Mouse (Mus musculus): ENCODE results near the gene Twsg1. TPM values are rescaled to one million over a fixed set of nuclear protein-coding genes. Genes with fewer than 3 reads are reported as not detected.

Twsg1 gene
- polyA plus RNA-seq, 1 experiment from 2014 or later = 23.1 TPM

- 26% methylated on average over 11 of the region's 11 CpGs for WGBS (ENCODE audit: insufficient replicate concordance)
- peak overlapping the region; percentile 47 for H3K4me2 ChIP-seq
- H3K4me3 ChIP-seq = no peak overlapping the region
- peaks cover 15% of the 10 kb centered on the region; the same call in 1 of the 2 replicates for H3K4me1 ChIP-seq
- H3K27me3 ChIP-seq (replicated peaks) = no peaks in the 10 kb centered on the region
- H3K27ac ChIP-seq = no peak overlapping the region
- no peaks in the 10 kb centered on the region for H3K36me3 ChIP-seq
- ATAC-seq = peak; percentile 72
- H3K9me3 ChIP-seq (replicated peaks) = peaks cover 6% of the 10 kb centered on the region
- no peak overlapping the region for H3K9ac ChIP-seq
These were observed 44.1 kb downstream of the Twsg1 start for GRCm38 (mm10) chr17:65906895-65907401.

DNA sequence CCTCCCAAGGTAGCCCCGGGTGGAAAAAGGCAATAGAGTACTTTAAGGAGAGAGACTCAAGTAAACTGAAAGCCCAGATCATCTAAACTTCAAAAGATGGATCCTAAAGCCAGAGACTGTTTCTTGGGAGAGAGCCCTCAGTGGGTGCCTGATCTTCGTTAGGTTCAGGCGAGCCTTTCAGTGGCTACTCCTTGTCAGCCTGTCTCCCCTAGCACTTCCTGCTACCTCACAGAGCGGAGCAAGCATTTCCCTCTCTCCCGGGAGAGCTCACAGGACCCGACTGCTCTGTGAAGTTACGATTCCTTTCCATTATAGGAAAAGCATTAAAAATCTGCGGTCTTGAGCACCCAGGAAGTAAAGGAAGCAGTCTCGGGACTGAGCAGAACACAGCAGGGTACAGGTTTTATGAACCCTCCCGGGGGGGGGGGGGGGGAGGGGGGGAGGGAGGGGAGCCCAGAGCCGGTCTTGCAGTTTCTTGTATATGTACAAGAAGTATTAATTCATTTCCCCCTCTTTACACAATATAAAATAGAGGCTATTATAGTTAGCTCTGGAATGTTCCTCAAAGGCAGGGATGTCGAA is 44.6 kb downstream of the Twsg1 start:
- peak overlapping the region; percentile 47 for H3K4me2 ChIP-seq
- H3K4me1 ChIP-seq = peaks cover 15% of the 10 kb centered on the region; the same call in 1 of the 2 replicates
- H3K27ac ChIP-seq = no peak overlapping the region

DNA sequence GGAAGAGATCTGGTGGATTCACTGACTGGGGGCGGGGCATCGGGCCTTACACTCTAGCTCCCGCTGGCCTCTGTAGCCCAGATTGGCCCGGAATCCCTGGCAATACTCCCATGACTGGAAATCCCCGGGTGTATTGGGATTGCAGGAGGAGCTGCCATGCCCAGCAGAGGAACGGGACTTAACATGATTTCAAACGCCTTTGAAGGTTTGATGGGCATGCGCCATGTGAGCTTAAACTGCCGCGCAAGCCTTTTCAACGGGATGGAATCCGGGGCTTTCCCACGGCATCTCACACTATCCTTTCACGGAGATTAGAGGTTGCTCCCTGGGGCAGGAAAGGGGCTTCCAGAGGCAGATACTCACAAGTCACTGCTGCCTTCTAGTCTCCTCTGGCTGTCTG is 45.8 kb downstream of the Twsg1 start:
- Histone ChIP-seq H3K36me3 (no peaks in the 10 kb centered on the region), H3K4me3 (no peak overlapping the region), H3K27me3 (replicated peaks) (no peaks in the 10 kb centered on the region), H3K27ac (no peak overlapping the region), H3K9ac (no peak overlapping the region), H3K4me1 (peaks cover 15% of the 10 kb centered on the region; the same call in 1 of the 2 replicates), H3K4me2 (no peak overlapping the region), H3K9me3 (replicated peaks) (peaks cover 6% of the 10 kb centered on the region)
- 76% methylated on average over 14 of the region's 14 CpGs for WGBS (ENCODE audit: insufficient replicate concordance)
- no peak for ATAC-seq

More for the DNA sequence above, 44.6 kb downstream of the Twsg1 start:
- H3K9me3 ChIP-seq (replicated peaks) = peaks cover 6% of the 10 kb centered on the region
- H3K9ac ChIP-seq = no peak overlapping the region
- WGBS (ENCODE audit: insufficient replicate concordance) = 24% methylated on average over 12 of the region's 12 CpGs
- H3K36me3 ChIP-seq = no peaks in the 10 kb centered on the region
- ATAC-seq = no peak
- H3K4me3 ChIP-seq = no peak overlapping the region
- no peaks in the 10 kb centered on the region for H3K27me3 ChIP-seq (replicated peaks)

- H3K4me3 ChIP-seq = no peak overlapping the region
- no peak overlapping the region for H3K27ac ChIP-seq
- H3K4me1 ChIP-seq = peaks cover 15% of the 10 kb centered on the region; the same call in 1 of the 2 replicates
- no peak overlapping the region for H3K4me2 ChIP-seq
- WGBS (ENCODE audit: insufficient replicate concordance) = 80% methylated on average over 8 of the region's 8 CpGs
- no peaks in the 10 kb centered on the region for H3K36me3 ChIP-seq
- ATAC-seq = no peak
- H3K9ac ChIP-seq = no peak overlapping the region
- peaks cover 6% of the 10 kb centered on the region for H3K9me3 ChIP-seq (replicated peaks)
- no peaks in the 10 kb centered on the region for H3K27me3 ChIP-seq (replicated peaks)
These were observed 47.2 kb downstream of the Twsg1 start for GRCm38 (mm10) chr17:65903826-65904225.

DNA sequence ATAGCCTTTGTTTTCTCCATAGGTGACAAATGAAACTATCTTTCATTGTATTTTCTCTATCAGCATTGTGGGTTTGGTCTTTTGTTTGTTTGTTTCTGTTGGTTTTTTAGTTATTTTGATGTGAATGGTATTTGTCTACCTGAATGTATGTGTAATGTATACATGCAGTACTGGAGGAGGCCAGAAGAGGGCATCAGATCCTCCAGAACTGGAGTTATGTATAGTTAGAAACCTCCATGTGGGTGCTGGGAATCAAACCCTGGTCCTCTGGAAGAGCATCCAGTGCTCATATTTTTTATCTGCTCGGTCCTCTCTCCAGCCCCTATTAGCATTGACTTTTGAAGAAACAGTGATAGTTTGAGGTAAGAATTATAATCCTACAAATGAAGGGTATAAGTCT is 48.0 kb downstream of the Twsg1 start:
- Histone ChIP-seq H3K9ac (no peak overlapping the region), H3K36me3 (no peaks in the 10 kb centered on the region), H3K27ac (no peak overlapping the region), H3K4me1 (peaks cover 15% of the 10 kb centered on the region; the same call in 1 of the 2 replicates), H3K9me3 (replicated peaks) (peaks cover 6% of the 10 kb centered on the region), H3K4me2 (no peak overlapping the region), H3K27me3 (replicated peaks) (no peaks in the 10 kb centered on the region), H3K4me3 (no peak overlapping the region)
- 80% methylated on average over 1 of the region's 1 CpGs for WGBS (ENCODE audit: insufficient replicate concordance)
- ATAC-seq = no peak

DNA sequence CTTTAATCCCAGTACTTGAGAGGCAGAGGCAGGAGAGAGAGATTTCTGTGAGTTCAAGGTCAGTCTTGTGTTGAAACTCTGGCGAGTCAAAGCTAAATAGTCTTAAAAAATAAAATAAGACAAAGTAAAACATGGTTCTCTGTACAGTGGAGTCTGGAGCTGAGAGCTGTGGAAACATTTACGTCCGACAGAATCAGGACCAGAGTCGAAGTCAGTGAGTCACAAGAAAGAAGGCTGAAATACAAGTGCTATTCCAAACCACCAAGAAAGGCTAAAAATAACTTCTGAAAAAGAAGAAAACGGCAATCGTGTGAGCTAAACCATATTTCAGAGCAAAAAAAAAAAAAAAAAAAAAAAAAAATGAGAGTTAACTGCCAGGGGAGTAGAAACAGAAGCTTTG is 48.7 kb downstream of the Twsg1 start:
- Histone ChIP-seq H3K9me3 (replicated peaks) (peaks cover 6% of the 10 kb centered on the region), H3K36me3 (no peaks in the 10 kb centered on the region), H3K9ac (no peak overlapping the region), H3K4me2 (no peak overlapping the region), H3K4me3 (no peak overlapping the region), H3K27ac (no peak overlapping the region), H3K4me1 (peaks cover 11% of the 10 kb centered on the region; the same call in 1 of the 2 replicates), H3K27me3 (replicated peaks) (no peaks in the 10 kb centered on the region)
- 79% methylated on average over 6 of the region's 6 CpGs for WGBS (ENCODE audit: insufficient replicate concordance)
- no peak for ATAC-seq

GRCm38 (mm10) chr17:65896016-65896415 is 55.0 kb downstream of the Twsg1 start:
- Histone ChIP-seq H3K4me3 (no peak overlapping the region), H3K9ac (no peak overlapping the region), H3K36me3 (no peaks in the 10 kb centered on the region), H3K9me3 (replicated peaks) (no peaks in the 10 kb centered on the region), H3K4me2 (no peak overlapping the region), H3K27ac (no peak overlapping the region), H3K4me1 (no peaks in the 10 kb centered on the region), H3K27me3 (replicated peaks) (no peaks in the 10 kb centered on the region)
- no peak for ATAC-seq
- WGBS (ENCODE audit: insufficient replicate concordance) = 61% methylated on average over 3 of the region's 3 CpGs

DNA sequence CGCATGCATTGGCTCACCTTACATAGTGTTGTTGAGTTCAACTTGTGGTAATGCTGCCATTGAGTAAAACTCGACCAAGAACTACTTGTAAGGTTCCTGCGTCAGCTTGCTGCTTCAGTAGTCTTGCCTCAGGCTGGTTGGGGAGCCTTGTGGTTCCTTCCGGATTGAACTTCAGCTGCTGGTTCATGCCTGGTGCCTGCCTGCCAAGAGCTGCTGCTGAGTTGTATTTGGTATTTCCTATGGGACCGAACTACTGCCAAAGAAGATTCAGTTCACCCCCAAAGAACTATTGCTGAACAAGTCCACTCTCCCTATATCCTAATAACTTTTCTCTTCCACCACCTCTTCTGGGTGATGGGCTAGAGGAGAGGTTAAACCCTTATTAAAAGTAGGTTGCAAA is 61.5 kb downstream of the Twsg1 start:
- Histone ChIP-seq H3K4me3 (no peak overlapping the region), H3K27me3 (replicated peaks) (no peaks in the 10 kb centered on the region), H3K9me3 (replicated peaks) (no peaks in the 10 kb centered on the region), H3K27ac (no peak overlapping the region), H3K4me2 (no peak overlapping the region), H3K36me3 (no peaks in the 10 kb centered on the region), H3K9ac (no peak overlapping the region), H3K4me1 (peaks cover 18% of the 10 kb centered on the region)
- ATAC-seq = no peak
- WGBS (ENCODE audit: insufficient replicate concordance) = 66% methylated on average over 5 of the region's 5 CpGs

DNA sequence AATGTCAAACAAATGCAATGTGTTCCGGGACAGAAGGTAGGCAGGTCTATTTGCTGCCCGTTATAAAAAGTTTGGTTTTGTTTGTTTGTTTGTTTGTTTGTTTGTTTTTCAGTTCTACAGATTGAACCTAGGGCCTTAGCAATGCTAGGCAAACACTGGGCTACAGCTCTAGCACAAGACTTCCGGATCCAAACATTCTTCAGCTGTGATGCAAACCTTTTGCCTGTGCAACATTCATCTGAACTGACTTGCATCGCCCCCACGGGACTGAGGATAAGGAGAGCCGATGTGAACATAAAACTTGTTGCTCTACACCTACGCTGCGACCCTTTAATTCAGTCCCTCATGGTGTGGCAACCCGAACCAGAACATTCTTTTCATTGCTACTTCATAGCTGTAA is 64.5 kb downstream of the Twsg1 start:
- Histone ChIP-seq H3K4me2 (peak overlapping the region; percentile 82), H3K9ac (0 out of 2 replicates have a peak overlapping the region, but pooled peaks have one; percentile 97), H3K4me3 (peak overlapping the region; percentile 94), H3K36me3 (no peaks in the 10 kb centered on the region), H3K4me1 (peaks cover 34% of the 10 kb centered on the region), H3K9me3 (replicated peaks) (no peaks in the 10 kb centered on the region), H3K27ac (peak overlapping the region; percentile 96; the same call in 1 of the 2 replicates), H3K27me3 (replicated peaks) (no peaks in the 10 kb centered on the region)
- no peak for ATAC-seq
- 66% methylated on average over 9 of the region's 9 CpGs for WGBS (ENCODE audit: insufficient replicate concordance)

- peaks cover 34% of the 10 kb centered on the region for H3K4me1 ChIP-seq
- no peaks in the 10 kb centered on the region for H3K9me3 ChIP-seq (replicated peaks)
- peak within 1 kb of the TSS; percentile 97 for H3K9ac ChIP-seq
- 6% methylated on average over 14 of the region's 14 CpGs for WGBS (ENCODE audit: insufficient replicate concordance)
- H3K27ac ChIP-seq = peak within 1 kb of the TSS; percentile 96
- ATAC-seq = no peak
- H3K27me3 ChIP-seq (replicated peaks) = no peaks in the 10 kb centered on the region
- peak within 1 kb of the TSS; percentile 82 for H3K4me2 ChIP-seq
- H3K4me3 ChIP-seq = peak within 1 kb of the TSS; percentile 94
- no peaks in the 10 kb centered on the region for H3K36me3 ChIP-seq
These were observed 65.1 kb downstream of the Twsg1 start, which contains the start of gene Ralbp1 for GRCm38 (mm10) chr17:65885697-65886529. TSS of gene Ralbp1 (minus strand) at chr17:65885798.

DNA sequence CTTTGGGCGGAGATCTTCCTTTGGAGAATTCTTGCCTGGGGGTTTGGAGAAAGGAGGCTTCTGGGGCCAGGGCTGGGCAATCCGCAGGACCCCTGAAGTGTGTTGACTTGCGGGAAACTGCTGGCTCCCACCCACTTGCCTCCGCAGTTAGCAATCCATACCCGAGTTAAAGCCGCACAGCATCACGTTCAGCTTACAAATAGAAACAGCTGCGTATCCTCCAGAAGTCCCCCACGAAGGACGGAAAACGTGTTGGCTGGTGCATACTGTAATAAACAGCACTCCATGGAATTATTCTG is 65.7 kb downstream of the Twsg1 start:
- WGBS (ENCODE audit: insufficient replicate concordance) = 1% methylated on average over 11 of the region's 11 CpGs
- H3K9ac ChIP-seq = peak overlapping the region; percentile 97
- no peaks in the 10 kb centered on the region for H3K9me3 ChIP-seq (replicated peaks)
- no peaks in the 10 kb centered on the region for H3K36me3 ChIP-seq
- peak overlapping the region; percentile 82 for H3K4me2 ChIP-seq
- no peaks in the 10 kb centered on the region for H3K27me3 ChIP-seq (replicated peaks)
- ATAC-seq = no peak
- H3K27ac ChIP-seq = peak overlapping the region; percentile 96
- peak overlapping the region; percentile 94 for H3K4me3 ChIP-seq
- H3K4me1 ChIP-seq = peaks cover 34% of the 10 kb centered on the region

- ATAC-seq = peak; percentile 98
- peak overlapping the region; percentile 97 for H3K9ac ChIP-seq
- H3K4me1 ChIP-seq = peaks cover 34% of the 10 kb centered on the region
- H3K27me3 ChIP-seq (replicated peaks) = no peaks in the 10 kb centered on the region
- H3K9me3 ChIP-seq (replicated peaks) = no peaks in the 10 kb centered on the region
- peak overlapping the region; percentile 96 for H3K27ac ChIP-seq
- H3K4me2 ChIP-seq = peak overlapping the region; percentile 82
- WGBS (ENCODE audit: insufficient replicate concordance) = under 1% methylated on average over 66 of the region's 67 CpGs
- peak overlapping the region; percentile 94 for H3K4me3 ChIP-seq
- no peaks in the 10 kb centered on the region for H3K36me3 ChIP-seq
These were observed 66.2 kb downstream of the Twsg1 start for GRCm38 (mm10) chr17:65884691-65885397.
